8 mouse cellular contexts compared by ENCODE assay signal in genomic region chr10:128499116-128499671, GRCm38 (mm10). TPM values are rescaled to one million over a fixed set of nuclear protein-coding genes. Genes with fewer than 3 reads are reported as not detected.
DNase-seq lines count a peak whose midpoint lies in the region; ATAC-seq and TF ChIP-seq lines count a peak whose summit lies in the region.

No protein-coding gene starts in this region.

- no peak for ATAC-seq in embryonic facial prominence, embryonic 13.5 days (ENCODE audit: insufficient number of reproducible peaks, insufficient read depth, low FRiP score, low TSS enrichment, low read depth)
- ATAC-seq in liver, embryonic 11.5 days (replicated peaks; ENCODE audit: low FRiP score): peak; percentile 53
- peak; percentile 28; the same call in 1 of the 2 replicates for ATAC-seq in midbrain, embryonic 16.5 days
- peak; percentile 9; the same call in 1 of the 2 replicates for ATAC-seq in stomach, embryonic 16.5 days (ENCODE audit: insufficient read depth, low FRiP score)

- TF ChIP-seq CTCF in C2C12 (IDR thresholded peaks at IDR 0.05; ENCODE audit: control insufficient read depth, insufficient read depth, insufficient read length): no peak
- TF ChIP-seq CTCF in kidney, adult 2 months (conservative IDR thresholded peaks at IDR 0.05; ENCODE audit: insufficient read depth, insufficient read length, low read depth, low read length): no peak

- peak overlapping the region; percentile 38 for H3K4me3 ChIP-seq in C2C12 (ENCODE audit: insufficient read depth, poor library complexity, severe bottlenecking)
- peak overlapping the region; percentile 64 for H3K4me3 ChIP-seq in embryonic facial prominence, embryonic 13.5 days
- H3K4me3 ChIP-seq in kidney, adult 2 months (ENCODE audit: insufficient read depth, low read depth, low read length): peak overlapping the region; percentile 74
- H3K4me3 ChIP-seq in liver, embryonic 11.5 days (ENCODE audit: low read depth, low read length): peak overlapping the region; percentile 52
- peak overlapping the region; percentile 69 for H3K4me3 ChIP-seq in midbrain, embryonic 16.5 days (ENCODE audit: low read depth, low read length)
- H3K4me3 ChIP-seq in stomach, embryonic 16.5 days (replicated peaks; ENCODE audit: low read length): peak overlapping the region; percentile 57

- DNase-seq in adrenal gland, postnatal 10 days: peak; percentile 75
- peak; percentile 71 for DNase-seq in heart, adult 8-10 months (ENCODE audit: low spot score)
- peak; percentile 66 for DNase-seq in kidney, adult 2 months
- peak; percentile 74 for DNase-seq in liver, embryonic 11.5 days (ENCODE audit: low spot score)

- peak overlapping the region; percentile 72 for H3K4me2 ChIP-seq in embryonic facial prominence, embryonic 13.5 days
- peak overlapping the region; percentile 61 for H3K4me2 ChIP-seq in liver, embryonic 11.5 days
- H3K4me2 ChIP-seq in midbrain, embryonic 16.5 days (ENCODE audit: low read length): peak overlapping the region; percentile 85
- H3K4me2 ChIP-seq in stomach, embryonic 16.5 days (ENCODE audit: low read depth, low read length): peak overlapping the region; percentile 84

- peaks cover 9% of the 10 kb centered on the region for H3K79me3 ChIP-seq in C2C12 (ENCODE audit: low read depth)

- peaks cover 22% of the 10 kb centered on the region for H3K4me1 ChIP-seq in embryonic facial prominence, embryonic 13.5 days
- H3K4me1 ChIP-seq in kidney, adult 2 months (ENCODE audit: control insufficient read depth, insufficient read depth, low read length): peaks cover 18% of the 10 kb centered on the region
- H3K4me1 ChIP-seq in liver, embryonic 11.5 days (replicated peaks; ENCODE audit: control insufficient read depth, insufficient read depth, low read length): peaks cover 17% of the 10 kb centered on the region
- peaks cover 15% of the 10 kb centered on the region for H3K4me1 ChIP-seq in midbrain, embryonic 16.5 days (ENCODE audit: control insufficient read depth, insufficient read depth, low read length)
- H3K4me1 ChIP-seq in stomach, embryonic 16.5 days (ENCODE audit: control insufficient read depth, insufficient read depth, low read length): peaks cover 18% of the 10 kb centered on the region

- H3ac ChIP-seq in C2C12 (ENCODE audit: control insufficient read depth, insufficient read length, low read depth): peak overlapping the region; percentile 71

- H3K9ac ChIP-seq in embryonic facial prominence, embryonic 13.5 days: peak overlapping the region; percentile 76
- peak overlapping the region; percentile 80 for H3K9ac ChIP-seq in liver, embryonic 11.5 days (ENCODE audit: low read depth, low read length)
- H3K9ac ChIP-seq in midbrain, embryonic 16.5 days (ENCODE audit: low read depth, low read length): peak overlapping the region; percentile 50
- H3K9ac ChIP-seq in stomach, embryonic 16.5 days (ENCODE audit: low read length): peak overlapping the region; percentile 74

- WGBS in embryonic facial prominence, embryonic 13.5 days: under 1% methylated on average over 21 of the region's 21 CpGs
- under 1% methylated on average over 21 of the region's 21 CpGs for WGBS in kidney, adult 2 months
- 2% methylated on average over 21 of the region's 21 CpGs for WGBS in liver, embryonic 11.5 days
- 1% methylated on average over 21 of the region's 21 CpGs for WGBS in midbrain, embryonic 16.5 days
- WGBS in stomach, embryonic 16.5 days: under 1% methylated on average over 21 of the region's 21 CpGs

- no peaks in the 10 kb centered on the region for H3K36me3 ChIP-seq in C2C12 (ENCODE audit: control insufficient read depth, insufficient read depth)
- no peaks in the 10 kb centered on the region for H3K36me3 ChIP-seq in embryonic facial prominence, embryonic 13.5 days
- H3K36me3 ChIP-seq in kidney, adult 2 months (ENCODE audit: control insufficient read depth, insufficient read depth, low read length): no peaks in the 10 kb centered on the region
- no peaks in the 10 kb centered on the region for H3K36me3 ChIP-seq in liver, embryonic 11.5 days (ENCODE audit: control insufficient read depth, insufficient read depth, low read length)
- no peaks in the 10 kb centered on the region for H3K36me3 ChIP-seq in midbrain, embryonic 16.5 days (ENCODE audit: control insufficient read depth, insufficient read depth, low read length)
- H3K36me3 ChIP-seq in stomach, embryonic 16.5 days (ENCODE audit: control insufficient read depth, insufficient read depth, low read length): no peaks in the 10 kb centered on the region

- peaks cover 22% of the 10 kb centered on the region for H3K79me2 ChIP-seq in C2C12 (ENCODE audit: control insufficient read depth, insufficient read depth)

- TF ChIP-seq POLR2A in kidney, adult 2 months (IDR thresholded peaks at IDR 0.05; ENCODE audit: low read depth, low read length): no peak

- H3K27ac ChIP-seq in embryonic facial prominence, embryonic 13.5 days: peak overlapping the region; percentile 85
- peak overlapping the region; percentile 72 for H3K27ac ChIP-seq in kidney, adult 2 months (ENCODE audit: insufficient read depth, low read depth, low read length)
- H3K27ac ChIP-seq in liver, embryonic 11.5 days (ENCODE audit: low read depth, low read length): peak overlapping the region; percentile 78
- H3K27ac ChIP-seq in midbrain, embryonic 16.5 days (ENCODE audit: low read length): peak overlapping the region; percentile 76
- peak overlapping the region; percentile 93 for H3K27ac ChIP-seq in stomach, embryonic 16.5 days (ENCODE audit: low read length)

- no peaks in the 10 kb centered on the region for H3K9me3 ChIP-seq in embryonic facial prominence, embryonic 13.5 days
- H3K9me3 ChIP-seq in liver, embryonic 11.5 days (ENCODE audit: control insufficient read depth, low read length): no peaks in the 10 kb centered on the region
- H3K9me3 ChIP-seq in midbrain, embryonic 16.5 days (replicated peaks; ENCODE audit: control insufficient read depth, low read length, poor library complexity, severe bottlenecking): no peaks in the 10 kb centered on the region
- H3K9me3 ChIP-seq in stomach, embryonic 16.5 days (replicated peaks; ENCODE audit: control insufficient read depth, low read length): no peaks in the 10 kb centered on the region

- H3K27me3 ChIP-seq in C2C12 (ENCODE audit: control insufficient read depth, insufficient read depth, insufficient read length): no peaks in the 10 kb centered on the region
- H3K27me3 ChIP-seq in embryonic facial prominence, embryonic 13.5 days: no peaks in the 10 kb centered on the region
- no peaks in the 10 kb centered on the region for H3K27me3 ChIP-seq in kidney, adult 2 months (replicated peaks; ENCODE audit: control insufficient read depth, insufficient read depth, low read length)
- no peaks in the 10 kb centered on the region for H3K27me3 ChIP-seq in liver, embryonic 11.5 days (replicated peaks; ENCODE audit: control insufficient read depth, insufficient read depth, low read length)
- no peaks in the 10 kb centered on the region for H3K27me3 ChIP-seq in midbrain, embryonic 16.5 days (ENCODE audit: control insufficient read depth, insufficient read depth, low read depth, low read length)
- no peaks in the 10 kb centered on the region for H3K27me3 ChIP-seq in stomach, embryonic 16.5 days (ENCODE audit: control insufficient read depth, insufficient read depth, low read length)

RNA-seq across cellular contexts. Expression of gene Myl6b, which starts 0.7 kb away (rescaled TPM):
- 16.7 TPM for polyA plus RNA-seq in C2C12 (2012; fragmentation: generic; extraction: Trizol)
- 10 to 100 TPM; 10.9 to 17.3 TPM for total RNA-seq in adrenal gland, postnatal 10 days (2021)
- 2.8 and 4.0 TPM in 2 replicates for polyA plus RNA-seq in embryonic facial prominence, embryonic 13.5 days (2015; fragmentation: Nextera tagmentation; extraction: Ambion mirVana)
- total RNA-seq in heart, adult 8-10 months (2022): 1 to 10 TPM; 3.2 to 4.1 (median 3.4) TPM
- 8.4 and 10.6 TPM in 2 replicates for polyA plus RNA-seq in kidney, adult 2 months (2012; rRNA removed)
- 3.9 and 4.2 TPM in 2 replicates for polyA plus RNA-seq in liver, embryonic 11.5 days (2014; fragmentation: Nextera tagmentation; extraction: Ambion mirVana)
- 5.3 and 6.4 TPM in 2 replicates for polyA plus RNA-seq in midbrain, embryonic 16.5 days (2015; fragmentation: Nextera tagmentation; extraction: Ambion mirVana)
- polyA plus RNA-seq in stomach, embryonic 16.5 days (2015; fragmentation: Nextera tagmentation; extraction: Ambion mirVana): 2.7 and 3.9 TPM in 2 replicates

RNA-seq across cellular contexts. Expression of gene Myl6, which starts 5.2 kb away (rescaled TPM):
- 3,169 TPM for polyA plus RNA-seq in C2C12 (2012; fragmentation: generic; extraction: Trizol)
- total RNA-seq in adrenal gland, postnatal 10 days (2021): 100 to 1,000 TPM; 739 to 765 TPM
- 961 and 1,001 TPM in 2 replicates for polyA plus RNA-seq in embryonic facial prominence, embryonic 13.5 days (2015; fragmentation: Nextera tagmentation; extraction: Ambion mirVana)
- total RNA-seq in heart, adult 8-10 months (2022): 100 to 1,000 TPM; 202 to 251 (median 236) TPM
- 897 and 1,416 TPM in 2 replicates for polyA plus RNA-seq in kidney, adult 2 months (2012; rRNA removed)
- polyA plus RNA-seq in liver, embryonic 11.5 days (2014; fragmentation: Nextera tagmentation; extraction: Ambion mirVana): 639 and 685 TPM in 2 replicates
- 852 and 855 TPM in 2 replicates for polyA plus RNA-seq in midbrain, embryonic 16.5 days (2015; fragmentation: Nextera tagmentation; extraction: Ambion mirVana)
- 2,126 and 2,216 TPM in 2 replicates for polyA plus RNA-seq in stomach, embryonic 16.5 days (2015; fragmentation: Nextera tagmentation; extraction: Ambion mirVana)

RNA-seq across cellular contexts. Expression of gene Esyt1, which starts 26.5 kb away (rescaled TPM):
- polyA plus RNA-seq in C2C12 (2012; fragmentation: generic; extraction: Trizol): 120 TPM
- total RNA-seq in adrenal gland, postnatal 10 days (2021): 10 to 100 TPM; 31.5 to 41.5 TPM
- polyA plus RNA-seq in embryonic facial prominence, embryonic 13.5 days (2015; fragmentation: Nextera tagmentation; extraction: Ambion mirVana): 21.4 and 23.1 TPM in 2 replicates
- 10 to 100 TPM; 16.5 to 17.5 (median 17.1) TPM for total RNA-seq in heart, adult 8-10 months (2022)
- polyA plus RNA-seq in kidney, adult 2 months (2012; rRNA removed): 24.5 and 25.5 TPM in 2 replicates
- 19.1 TPM in 2 replicates for polyA plus RNA-seq in liver, embryonic 11.5 days (2014; fragmentation: Nextera tagmentation; extraction: Ambion mirVana)
- polyA plus RNA-seq in midbrain, embryonic 16.5 days (2015; fragmentation: Nextera tagmentation; extraction: Ambion mirVana): 8.8 and 8.9 TPM in 2 replicates
- 32.9 TPM in 2 replicates for polyA plus RNA-seq in stomach, embryonic 16.5 days (2015; fragmentation: Nextera tagmentation; extraction: Ambion mirVana)

RNA-seq across cellular contexts. Expression of gene Smarcc2, which starts 40.1 kb away (rescaled TPM):
- polyA plus RNA-seq in C2C12 (2012; fragmentation: generic; extraction: Trizol): 48.4 TPM
- 100 to 1,000 TPM in 1 of 2 experiments, 10 to 100 TPM in 1; 94.1 to 123 TPM for total RNA-seq in adrenal gland, postnatal 10 days (2021)
- polyA plus RNA-seq in embryonic facial prominence, embryonic 13.5 days (2015; fragmentation: Nextera tagmentation; extraction: Ambion mirVana): 111 and 119 TPM in 2 replicates
- 10 to 100 TPM; 76.2 to 83.2 (median 79.1) TPM for total RNA-seq in heart, adult 8-10 months (2022)
- polyA plus RNA-seq in kidney, adult 2 months (2012; rRNA removed): 81.3 and 81.4 TPM in 2 replicates
- polyA plus RNA-seq in liver, embryonic 11.5 days (2014; fragmentation: Nextera tagmentation; extraction: Ambion mirVana): 59.0 and 59.7 TPM in 2 replicates
- 185 and 195 TPM in 2 replicates for polyA plus RNA-seq in midbrain, embryonic 16.5 days (2015; fragmentation: Nextera tagmentation; extraction: Ambion mirVana)
- 59.5 and 62.4 TPM in 2 replicates for polyA plus RNA-seq in stomach, embryonic 16.5 days (2015; fragmentation: Nextera tagmentation; extraction: Ambion mirVana)

RNA-seq across cellular contexts. Expression of gene Zc3h10, which starts 48.4 kb away (rescaled TPM):
- 13.0 TPM for polyA plus RNA-seq in C2C12 (2012; fragmentation: generic; extraction: Trizol)
- total RNA-seq in adrenal gland, postnatal 10 days (2021): 10 to 100 TPM; 10.5 to 14.7 TPM
- 13.5 and 15.5 TPM in 2 replicates for polyA plus RNA-seq in embryonic facial prominence, embryonic 13.5 days (2015; fragmentation: Nextera tagmentation; extraction: Ambion mirVana)
- 1 to 10 TPM; 5.7 to 9.9 (median 6.8) TPM for total RNA-seq in heart, adult 8-10 months (2022)
- polyA plus RNA-seq in kidney, adult 2 months (2012; rRNA removed): 10.0 and 11.3 TPM in 2 replicates
- 9.9 and 11.1 TPM in 2 replicates for polyA plus RNA-seq in liver, embryonic 11.5 days (2014; fragmentation: Nextera tagmentation; extraction: Ambion mirVana)
- polyA plus RNA-seq in midbrain, embryonic 16.5 days (2015; fragmentation: Nextera tagmentation; extraction: Ambion mirVana): 17.8 and 19.7 TPM in 2 replicates
- 10.7 and 10.8 TPM in 2 replicates for polyA plus RNA-seq in stomach, embryonic 16.5 days (2015; fragmentation: Nextera tagmentation; extraction: Ambion mirVana)
